In the genomic region with DNA sequence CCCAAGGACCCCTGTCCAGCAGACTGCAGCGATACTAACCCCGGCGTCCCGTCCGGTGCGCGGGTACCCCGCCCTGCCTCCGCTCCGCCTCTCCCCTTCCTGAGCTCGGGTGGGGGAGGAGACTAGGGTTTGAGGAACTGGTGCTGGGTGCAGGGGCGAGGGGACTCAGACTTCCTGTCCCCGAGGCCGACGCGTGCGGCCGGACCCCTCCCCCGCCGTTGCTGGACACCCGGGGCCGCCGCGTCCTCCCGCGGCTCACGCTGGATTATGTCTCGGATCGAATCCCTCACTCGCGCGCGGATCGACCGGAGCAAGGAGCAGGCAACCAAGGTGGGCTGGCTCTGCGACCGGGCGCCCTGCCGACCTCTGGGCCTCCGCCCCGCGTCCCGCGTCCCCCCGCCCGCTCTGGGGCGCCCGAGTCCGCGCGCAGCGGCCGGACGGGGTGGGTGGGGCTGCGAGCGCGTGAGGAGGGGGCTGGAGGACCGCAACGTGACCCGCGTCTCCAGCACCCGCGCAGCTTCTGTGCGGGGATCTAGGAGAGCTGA, we compare ENCODE assay signal across 8 mouse cellular contexts. TPM values are rescaled to one million over a fixed set of nuclear protein-coding genes. Genes with fewer than 3 reads are reported as not detected.
DNase-seq lines count a peak whose midpoint lies in the region; ATAC-seq lines count a peak whose summit lies in the region.

No protein-coding gene starts in this region.

- peak overlapping the region; percentile 99 for H3K9ac ChIP-seq in forebrain, embryonic 14.5 days (ENCODE audit: low read length)
- peak overlapping the region; percentile 97 for H3K9ac ChIP-seq in limb, embryonic 12.5 days (replicated peaks)
- H3K9ac ChIP-seq in midbrain, embryonic 12.5 days (replicated peaks), result peak overlapping the region; percentile 96
- H3K9ac ChIP-seq in stomach, embryonic 15.5 days, result peak overlapping the region; percentile 93

- ATAC-seq in forebrain, embryonic 14.5 days, result peak; percentile 69
- ATAC-seq in hematopoietic stem cell, adult 5-6 weeks (replicated peaks in 1 of 2; ENCODE audit: insufficient read depth in 1 of 2, low FRiP score in 2 of 2, low TSS enrichment in 1 of 2, low read depth in 1 of 2, poor library complexity in 2 of 2, severe bottlenecking in 2 of 2), result peak; percentile 63 to 73
- peak; percentile 44 for ATAC-seq in limb, embryonic 12.5 days (ENCODE audit: insufficient number of reproducible peaks, insufficient read depth, low FRiP score, low TSS enrichment, low read depth)
- peak; percentile 78 for ATAC-seq in midbrain, embryonic 12.5 days (ENCODE audit: low FRiP score, low read depth)
- ATAC-seq in stomach, embryonic 15.5 days (ENCODE audit: insufficient read depth, low FRiP score, low read depth), result peak; percentile 67

- WGBS in forebrain, embryonic 14.5 days, result under 1% methylated on average over 64 of the region's 64 CpGs
- WGBS in limb, embryonic 12.5 days, result under 1% methylated on average over 64 of the region's 64 CpGs
- WGBS in midbrain, embryonic 12.5 days, result under 1% methylated on average over 64 of the region's 64 CpGs
- under 1% methylated on average over 62 of the region's 64 CpGs for WGBS in stomach, embryonic 15.5 days

- H3K9me3 ChIP-seq in forebrain, embryonic 14.5 days (replicated peaks; ENCODE audit: control insufficient read depth, low read length), result no peaks in the 10 kb centered on the region
- no peaks in the 10 kb centered on the region for H3K9me3 ChIP-seq in limb, embryonic 12.5 days
- no peaks in the 10 kb centered on the region for H3K9me3 ChIP-seq in midbrain, embryonic 12.5 days
- H3K9me3 ChIP-seq in stomach, embryonic 15.5 days, result no peaks in the 10 kb centered on the region

- H3K36me3 ChIP-seq in forebrain, embryonic 14.5 days (ENCODE audit: control insufficient read depth, insufficient read depth, low read length), result peaks cover 12% of the 10 kb centered on the region; the same call in 1 of the 2 replicates
- peaks cover 14% of the 10 kb centered on the region for H3K36me3 ChIP-seq in limb, embryonic 12.5 days
- H3K36me3 ChIP-seq in midbrain, embryonic 12.5 days, result peaks cover 10% of the 10 kb centered on the region
- 0 out of 2 replicates have a peak, but pooled peaks cover 1% of the 10 kb centered on the region for H3K36me3 ChIP-seq in stomach, embryonic 15.5 days

- DNase-seq in layer of hippocampus, postnatal 10 days (ENCODE audit: low spot score in 2 of 2), result peak; percentile 53 to 69
- DNase-seq in layer of hippocampus, postnatal 25 days (ENCODE audit: extremely low spot score in 1 of 2, low spot score in 1 of 2), result no peak
- peak; percentile 73 for DNase-seq in cerebellum, adult 11-12 months
- DNase-seq in forebrain, embryonic 14.5 days (ENCODE audit: low spot score), result peak; percentile 77

- peak overlapping the region; percentile 93 for H3K27ac ChIP-seq in forebrain, embryonic 14.5 days (ENCODE audit: low read depth, low read length)
- H3K27ac ChIP-seq in limb, embryonic 12.5 days, result peak overlapping the region; percentile 97
- peak overlapping the region; percentile 95 for H3K27ac ChIP-seq in midbrain, embryonic 12.5 days (replicated peaks)
- H3K27ac ChIP-seq in stomach, embryonic 15.5 days, result peak overlapping the region; percentile 97

- H3K27me3 ChIP-seq in forebrain, embryonic 14.5 days (replicated peaks; ENCODE audit: control insufficient read depth, insufficient read depth, low read length), result no peaks in the 10 kb centered on the region
- peaks cover 9% of the 10 kb centered on the region; the same call in 1 of the 2 replicates for H3K27me3 ChIP-seq in limb, embryonic 12.5 days
- 0 out of 2 replicates have a peak, but pooled peaks cover 6% of the 10 kb centered on the region for H3K27me3 ChIP-seq in midbrain, embryonic 12.5 days
- H3K27me3 ChIP-seq in stomach, embryonic 15.5 days (replicated peaks), result no peaks in the 10 kb centered on the region

- peak overlapping the region; percentile 76 for H3K4me2 ChIP-seq in forebrain, embryonic 14.5 days (ENCODE audit: low read length)
- peak overlapping the region; percentile 96 for H3K4me2 ChIP-seq in limb, embryonic 12.5 days
- H3K4me2 ChIP-seq in midbrain, embryonic 12.5 days (replicated peaks), result peak overlapping the region; percentile 69
- H3K4me2 ChIP-seq in stomach, embryonic 15.5 days, result peak overlapping the region; percentile 74

- H3K4me3 ChIP-seq in forebrain, embryonic 14.5 days (ENCODE audit: low read depth, low read length), result peak overlapping the region; percentile 99
- H3K4me3 ChIP-seq in limb, embryonic 12.5 days (replicated peaks), result peak overlapping the region; percentile 87
- H3K4me3 ChIP-seq in midbrain, embryonic 12.5 days, result peak overlapping the region; percentile 79
- H3K4me3 ChIP-seq in stomach, embryonic 15.5 days (replicated peaks), result peak overlapping the region; percentile 89

- H3K4me1 ChIP-seq in forebrain, embryonic 14.5 days (ENCODE audit: control insufficient read depth, insufficient read depth, low read length), result peaks cover 17% of the 10 kb centered on the region
- peaks cover 37% of the 10 kb centered on the region for H3K4me1 ChIP-seq in limb, embryonic 12.5 days (replicated peaks)
- peaks cover 34% of the 10 kb centered on the region for H3K4me1 ChIP-seq in midbrain, embryonic 12.5 days
- peaks cover 41% of the 10 kb centered on the region for H3K4me1 ChIP-seq in stomach, embryonic 15.5 days

RNA-seq across cellular contexts. Expression of gene Arhgef2, which starts 15.3 kb away (rescaled TPM):
- 100 to 1,000 TPM; 212 to 255 TPM for total RNA-seq in layer of hippocampus, postnatal 10 days (2021)
- total RNA-seq in layer of hippocampus, postnatal 25 days (2021), result 100 to 1,000 TPM; 232 to 289 TPM
- polyA plus RNA-seq in forebrain, embryonic 14.5 days (2014; fragmentation: Nextera tagmentation; extraction: Ambion mirVana), result 90.6 and 122 TPM in 2 replicates
- total RNA-seq in hematopoietic stem cell, adult 5-6 weeks (2017), result 118 and 149 TPM in 2 replicates
- polyA plus RNA-seq in limb, embryonic 12.5 days (2016; fragmentation: Nextera tagmentation; extraction: Ambion mirVana), result 122 and 123 TPM in 2 replicates
- 143 and 150 TPM in 2 replicates for polyA plus RNA-seq in midbrain, embryonic 12.5 days (2016; fragmentation: Nextera tagmentation; extraction: Ambion mirVana)
- 77.1 and 78.7 TPM in 2 replicates for polyA plus RNA-seq in stomach, embryonic 15.5 days (2015; fragmentation: Nextera tagmentation; extraction: Ambion mirVana)

RNA-seq across cellular contexts. Expression of gene Rxfp4, which starts 31.9 kb away (rescaled TPM):
- not detected for total RNA-seq in layer of hippocampus, postnatal 10 days (2021)
- total RNA-seq in layer of hippocampus, postnatal 25 days (2021), result not detected
- polyA plus RNA-seq in forebrain, embryonic 14.5 days (2014; fragmentation: Nextera tagmentation; extraction: Ambion mirVana), result not detected in 2 replicates
- not detected in 2 replicates for total RNA-seq in hematopoietic stem cell, adult 5-6 weeks (2017)
- polyA plus RNA-seq in limb, embryonic 12.5 days (2016; fragmentation: Nextera tagmentation; extraction: Ambion mirVana), result not detected in 2 replicates
- not detected in 2 replicates for polyA plus RNA-seq in midbrain, embryonic 12.5 days (2016; fragmentation: Nextera tagmentation; extraction: Ambion mirVana)
- polyA plus RNA-seq in stomach, embryonic 15.5 days (2015; fragmentation: Nextera tagmentation; extraction: Ambion mirVana), result not detected in 2 replicates

RNA-seq across cellular contexts. Expression of gene Ssr2, which starts 45.4 kb away (rescaled TPM):
- total RNA-seq in layer of hippocampus, postnatal 10 days (2021), result 100 to 1,000 TPM; 123 to 129 TPM
- 100 to 1,000 TPM in 1 of 2 experiments, 10 to 100 TPM in 1; 93.9 to 108 TPM for total RNA-seq in layer of hippocampus, postnatal 25 days (2021)
- polyA plus RNA-seq in forebrain, embryonic 14.5 days (2014; fragmentation: Nextera tagmentation; extraction: Ambion mirVana), result 135 and 155 TPM in 2 replicates
- total RNA-seq in hematopoietic stem cell, adult 5-6 weeks (2017), result 106 and 110 TPM in 2 replicates
- 184 and 190 TPM in 2 replicates for polyA plus RNA-seq in limb, embryonic 12.5 days (2016; fragmentation: Nextera tagmentation; extraction: Ambion mirVana)
- 132 and 137 TPM in 2 replicates for polyA plus RNA-seq in midbrain, embryonic 12.5 days (2016; fragmentation: Nextera tagmentation; extraction: Ambion mirVana)
- 339 and 359 TPM in 2 replicates for polyA plus RNA-seq in stomach, embryonic 15.5 days (2015; fragmentation: Nextera tagmentation; extraction: Ambion mirVana)

Comparison
In these comparisons a context has a peak if more than half of its experiments do, and no peak if none do; other contexts are left out.
1. DNase-seq: peak in layer of hippocampus, postnatal 10 days (2 of 2), cerebellum, adult 11-12 months (single experiment) and forebrain, embryonic 14.5 days (single experiment); none in layer of hippocampus, postnatal 25 days (0 of 2).
2. Peak in every context shown above with its lines, with median percentiles within 50 percentile points of each other: ATAC-seq, H3K27ac ChIP-seq, H3K4me2 ChIP-seq, H3K4me3 ChIP-seq and H3K9ac ChIP-seq.